Mouse (Mus musculus) CD4-positive, CD25-positive, alpha-beta regulatory T cell, adult 2 months (primary cell): ENCODE data around the gene Cradd.
A peak's percentile ranks its signal among the peaks of the same experiment; 100 is the strongest.

Source experiments
- DNase-seq: peaks from one replicate; pipeline ENCODE4 v3.0.0-alpha.2; 2012; ENCODE audit warnings: low read depth, low spot score

Cradd gene

DNA sequence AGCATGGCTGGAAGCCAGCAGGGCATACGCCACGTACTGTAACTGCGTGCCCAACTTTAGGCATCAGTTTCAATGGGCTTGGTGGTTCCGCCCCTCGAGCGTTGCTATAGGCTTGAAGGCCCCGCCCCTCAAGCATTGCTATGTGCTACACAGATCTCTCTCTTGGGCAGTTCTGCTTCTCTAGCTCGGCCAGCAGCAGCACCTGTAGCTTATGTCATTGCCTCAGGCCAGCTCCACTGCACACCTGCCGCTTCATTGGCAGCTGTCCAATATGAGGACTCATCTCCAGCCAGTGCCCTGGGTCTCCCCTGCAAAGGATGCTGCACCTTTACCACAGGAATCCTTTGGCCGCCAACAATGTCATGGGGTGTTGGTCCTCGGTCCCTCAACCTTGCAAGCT is 45.8 kb downstream of the Cradd start:
- no peak for DNase-seq

DNA sequence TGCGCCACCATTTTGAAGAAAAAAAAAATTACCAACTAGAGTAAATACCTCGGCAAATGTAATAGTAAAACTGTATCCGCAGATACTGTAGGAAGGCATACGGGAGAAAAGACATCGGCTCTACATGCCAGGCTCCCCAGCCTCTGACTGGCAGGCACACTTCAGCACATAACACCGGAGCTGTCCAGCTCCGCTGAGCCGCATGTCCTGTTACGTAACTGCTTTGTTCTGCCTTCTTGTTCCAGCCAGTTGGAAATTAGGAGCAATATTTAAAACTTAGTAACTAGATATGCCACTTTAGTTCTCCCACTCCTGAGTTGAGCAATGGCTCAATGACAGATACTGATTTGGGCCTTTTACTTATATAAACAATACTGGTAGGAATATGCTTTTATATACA is 48.4 kb downstream of the Cradd start:
- DNase-seq: no peak

DNA sequence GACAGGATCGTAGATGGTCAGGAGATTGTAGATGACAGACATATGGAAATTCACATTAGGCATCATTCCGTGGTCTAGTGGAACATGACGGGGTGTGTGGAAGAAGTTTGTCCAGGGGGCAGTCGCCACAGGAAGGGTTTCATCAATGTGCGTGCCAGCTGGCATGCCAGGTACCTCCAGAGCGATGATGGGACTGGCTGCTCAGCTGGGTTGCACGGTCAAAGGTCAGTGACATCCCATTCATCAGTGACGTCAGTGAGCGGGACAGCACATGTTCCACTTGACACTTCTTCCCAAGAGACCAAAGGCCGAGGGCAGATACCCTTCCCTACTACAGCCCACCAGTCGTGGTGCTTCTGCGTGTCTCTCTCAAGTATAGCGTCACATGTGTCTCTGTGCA is 50.7 kb downstream of the Cradd start:
- no peak for DNase-seq

DNA sequence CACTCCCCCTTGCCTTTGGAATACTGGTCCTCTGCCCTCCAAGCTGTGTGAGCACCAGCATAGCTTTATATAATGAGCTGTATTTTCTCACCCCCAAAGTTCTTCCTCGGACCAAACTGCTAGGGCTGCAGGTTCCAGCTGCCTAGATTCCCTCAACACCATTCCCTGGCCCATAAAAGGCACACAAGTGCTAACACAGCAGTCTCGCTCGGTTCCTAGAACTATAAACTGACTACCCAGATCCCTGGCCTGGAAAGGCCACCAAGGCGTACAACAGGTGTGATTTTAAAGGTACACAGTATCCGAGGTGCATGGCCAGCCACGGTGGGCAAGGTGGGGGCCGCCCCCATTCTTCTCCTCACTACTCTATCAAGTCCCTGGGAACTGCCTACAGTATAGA is 54.8 kb downstream of the Cradd start:
- DNase-seq: no peak

DNA sequence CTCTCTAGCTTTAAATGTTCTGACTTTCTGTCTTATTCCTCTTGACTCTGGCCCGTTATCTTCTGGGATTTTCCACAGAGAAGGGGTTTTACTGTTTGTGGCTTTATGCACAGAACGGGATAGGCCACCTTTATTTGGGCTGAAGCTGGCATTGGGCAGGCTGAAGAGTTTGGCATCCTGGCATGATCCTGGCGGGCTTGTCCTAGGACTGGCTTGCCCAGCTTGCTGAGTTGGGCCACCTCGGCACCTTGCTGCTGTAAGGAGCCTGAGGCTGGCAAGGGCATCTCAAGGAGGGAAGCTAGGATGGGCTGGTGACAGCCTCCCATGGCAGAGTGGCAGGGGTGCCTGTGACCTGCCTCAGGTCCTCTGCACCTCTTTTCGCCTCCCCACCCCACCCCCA is 55.6 kb downstream of the Cradd start:
- no peak for DNase-seq

DNA sequence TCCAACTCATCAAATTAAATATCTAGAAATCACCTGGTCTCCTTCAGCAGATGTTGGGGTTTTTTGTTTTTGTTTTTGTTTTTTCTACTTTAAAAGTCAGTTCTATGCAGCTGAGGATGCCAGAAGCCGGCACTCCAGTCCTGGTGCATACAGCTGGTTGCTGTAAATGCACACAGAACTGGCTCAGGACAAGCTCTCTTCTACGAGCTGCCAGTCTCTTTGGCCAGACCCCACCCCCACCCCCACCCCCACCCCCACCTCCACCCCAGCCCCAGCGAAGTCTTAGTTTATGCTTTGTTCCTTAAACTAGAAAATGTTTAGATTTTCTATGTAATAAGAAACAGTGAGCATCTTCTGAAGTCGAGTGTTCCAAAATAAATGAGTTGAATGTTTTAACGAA is 57.0 kb downstream of the Cradd start:
- no peak for DNase-seq

DNA sequence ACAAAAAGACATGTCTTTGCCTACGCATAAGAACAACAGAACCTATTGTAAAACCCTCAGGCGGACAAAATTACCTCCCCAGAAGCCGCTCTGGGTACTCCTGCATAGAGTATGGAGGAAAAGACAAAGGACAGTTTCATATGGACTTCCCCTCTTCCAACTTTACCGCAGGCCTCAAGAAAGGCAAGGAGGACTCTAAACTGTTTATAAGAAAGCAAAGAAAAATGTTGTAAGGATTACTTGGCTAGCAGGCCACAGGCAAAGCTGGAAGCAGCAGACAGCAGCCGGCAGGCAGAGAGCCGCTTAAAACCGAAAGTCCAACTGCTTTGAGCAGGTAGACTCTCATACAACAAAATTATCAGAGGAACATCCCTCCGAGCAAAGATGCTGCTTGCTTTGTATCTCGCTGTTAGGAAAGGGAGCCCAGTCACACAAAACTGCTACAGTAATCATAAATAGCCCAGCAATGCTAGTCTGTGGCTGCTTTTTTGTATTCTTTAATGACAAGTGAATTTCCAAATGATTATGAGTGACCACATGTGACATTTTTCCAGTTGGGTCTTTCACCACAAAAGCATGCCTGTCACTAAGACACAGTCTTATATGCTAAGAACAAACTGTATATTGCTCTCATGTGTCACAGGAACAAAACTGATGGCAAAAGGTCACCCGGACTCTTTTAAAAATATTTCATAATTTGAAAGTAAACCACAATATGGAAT is 57.7 kb downstream of the Cradd start:
- DNase-seq: peak; percentile 53

DNA sequence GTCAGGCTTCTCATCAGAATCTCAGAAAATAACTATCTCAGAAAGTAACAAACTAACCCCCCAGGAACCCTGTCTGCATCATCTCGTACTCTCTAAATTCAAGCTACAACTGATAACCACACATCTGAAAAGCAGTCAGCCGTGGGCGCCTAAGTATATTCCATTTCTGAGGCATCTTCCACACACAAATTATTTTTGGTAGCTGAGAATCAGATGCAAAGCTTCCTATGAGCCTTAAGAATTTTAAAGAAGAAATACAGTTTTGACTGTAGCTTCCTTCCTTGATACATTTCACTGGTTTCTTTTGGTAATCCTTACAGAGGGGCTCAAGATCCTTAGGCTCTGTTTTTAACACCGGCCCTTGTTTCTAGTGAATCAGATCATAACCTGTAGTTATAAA is 58.4 kb downstream of the Cradd start:
- DNase-seq: peak; percentile 25

DNA sequence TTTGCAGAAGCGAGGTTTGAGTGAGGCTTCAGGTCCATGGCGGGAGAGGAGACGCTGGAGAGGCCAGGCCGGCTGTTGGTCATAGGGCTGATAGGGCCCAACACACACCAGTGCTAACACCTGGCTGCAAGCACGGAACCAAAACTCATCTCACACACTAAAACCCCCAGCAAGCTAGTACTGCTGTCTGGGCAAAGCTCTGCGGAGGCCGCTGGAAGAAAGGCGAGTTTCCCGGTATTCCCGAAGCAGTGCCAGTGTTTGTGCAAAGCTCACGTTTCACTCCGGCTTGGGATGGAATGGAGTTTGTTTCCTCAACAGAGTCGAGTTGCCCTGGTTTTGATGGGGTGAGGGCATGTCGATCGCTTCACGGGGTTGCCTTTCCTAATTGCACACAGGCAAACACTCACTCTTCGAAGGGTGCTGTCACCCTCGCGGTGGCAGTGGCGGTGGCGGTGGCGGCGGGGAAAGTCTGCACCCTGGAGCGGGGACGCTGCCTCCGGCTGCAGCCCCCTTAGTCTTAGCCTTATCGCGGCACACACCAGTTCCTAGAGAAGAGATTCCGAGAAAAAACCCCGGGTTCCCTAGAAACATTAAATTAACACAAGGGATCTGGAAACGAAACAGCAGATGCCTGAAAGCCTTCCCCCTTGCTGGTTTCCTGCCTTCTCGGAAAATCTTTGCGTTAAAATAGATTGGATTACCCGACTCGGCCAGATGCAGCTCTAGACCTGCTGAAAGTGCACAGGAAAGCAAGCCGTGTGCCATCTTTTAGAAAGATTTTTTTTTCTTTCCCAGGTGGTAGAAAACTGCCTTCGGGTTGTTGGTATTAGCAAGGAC is 59.2 kb downstream of the Cradd start:
- peak; percentile 67 for DNase-seq

DNA sequence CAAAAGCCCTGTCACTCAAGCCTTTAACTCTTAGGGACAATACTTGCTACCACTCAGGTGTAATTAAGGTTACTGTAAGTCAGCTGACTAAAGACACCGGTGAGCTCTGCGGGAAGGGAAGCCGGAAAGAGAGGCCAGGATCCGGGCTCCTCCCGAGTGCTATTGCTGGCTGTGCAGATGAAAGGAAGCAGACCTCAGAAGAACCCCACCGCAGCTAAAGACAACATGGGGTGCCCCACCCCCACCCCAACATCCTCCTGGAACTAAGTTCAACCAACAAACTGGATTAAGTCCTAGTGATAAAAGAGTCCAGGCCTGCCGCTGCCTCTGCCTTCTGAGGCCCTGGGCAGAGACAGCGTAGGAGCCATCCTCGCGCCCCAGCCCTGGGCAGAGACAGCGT is 61.5 kb downstream of the Cradd start:
- peak; percentile 80 for DNase-seq

DNA sequence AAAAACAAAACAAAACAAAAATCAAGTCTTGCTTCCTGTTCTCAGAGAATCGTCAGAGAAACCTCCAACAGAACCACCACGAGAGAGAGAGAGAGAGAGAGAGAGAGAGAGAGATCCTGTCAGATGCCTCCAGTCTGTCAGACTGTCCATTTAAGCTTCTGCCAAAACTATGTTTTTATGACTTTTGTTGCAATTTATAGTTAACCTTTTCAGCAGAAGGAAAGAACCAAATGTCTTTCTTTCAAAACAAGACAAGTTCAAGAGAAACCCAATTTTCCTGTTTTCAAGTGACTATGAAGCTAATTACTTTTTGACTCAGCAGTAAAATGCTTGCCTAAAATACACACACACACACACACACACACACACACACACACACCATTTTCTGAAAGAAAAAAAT is 62.7 kb downstream of the Cradd start:
- peak; percentile 69 for DNase-seq

DNA sequence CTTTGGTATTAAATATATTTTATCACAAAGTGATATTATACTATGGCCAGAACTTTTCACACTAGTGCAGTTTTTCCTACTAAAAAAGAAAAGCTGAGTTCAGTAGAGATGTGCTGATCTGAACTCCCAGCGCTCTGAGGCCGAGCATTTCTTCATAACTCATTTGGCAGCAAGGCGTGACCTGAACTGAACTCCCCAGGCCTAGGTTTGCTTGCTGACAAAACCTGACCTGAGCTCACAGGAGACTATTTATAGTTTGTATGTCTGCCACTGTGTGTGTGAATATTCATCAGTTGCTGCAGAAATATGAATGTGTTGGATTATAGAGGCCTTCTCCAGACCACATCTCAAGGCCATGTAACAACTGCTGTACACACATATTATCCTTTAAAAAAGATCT is 63.5 kb downstream of the Cradd start:
- peak; percentile 26 for DNase-seq

DNA sequence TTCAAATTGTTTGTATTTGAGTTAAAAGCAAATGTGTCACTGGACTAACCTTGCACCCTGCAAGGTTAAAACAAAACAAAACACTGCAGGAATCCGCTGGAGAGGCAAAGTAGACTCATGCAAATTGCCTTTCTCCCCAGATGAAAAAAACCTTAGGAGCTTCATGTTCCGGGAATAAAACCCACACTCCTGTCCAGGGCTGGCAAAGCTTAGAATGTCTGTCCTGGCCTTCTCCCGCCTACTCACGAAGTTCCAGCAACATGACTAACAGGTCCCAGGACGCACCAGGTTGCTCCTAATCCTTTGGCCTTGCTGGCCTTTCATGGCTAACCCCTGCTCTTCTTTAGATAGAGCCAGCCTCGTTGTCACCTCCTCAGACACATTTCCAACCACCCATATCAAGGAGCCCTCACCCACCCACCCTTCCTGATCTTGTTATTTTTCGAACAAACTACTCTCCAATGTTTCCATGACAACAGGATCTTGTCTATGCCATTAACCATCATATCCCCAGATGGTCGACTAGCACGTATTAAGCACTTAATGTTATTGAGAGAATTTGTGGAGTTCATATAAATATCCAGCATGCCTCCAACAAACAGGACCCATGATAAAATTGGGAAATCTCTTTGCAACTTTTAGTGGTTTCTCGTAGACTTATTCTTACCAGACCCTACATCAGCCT is 65.3 kb downstream of the Cradd start:
- DNase-seq: no peak

DNA sequence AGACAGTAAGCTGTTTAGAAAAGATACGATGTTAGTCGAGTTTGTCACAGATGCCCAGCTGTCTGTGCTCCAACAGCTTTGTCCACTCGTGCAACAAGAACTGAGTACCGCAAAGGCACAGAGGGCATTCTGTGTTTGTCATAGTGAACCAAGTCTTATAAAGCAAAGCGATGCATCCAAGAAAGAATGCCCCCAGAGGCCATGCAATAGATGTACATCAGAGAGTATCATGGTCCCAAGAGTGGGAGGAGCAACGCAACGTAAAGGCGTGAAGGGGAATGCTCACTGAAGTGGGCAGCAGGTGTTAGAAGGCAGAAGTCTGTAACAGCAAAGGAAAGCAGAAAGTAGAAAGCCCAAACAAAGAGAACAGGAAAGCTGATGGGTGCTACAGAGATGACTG is 66.0 kb downstream of the Cradd start:
- peak; percentile 55 for DNase-seq

DNA sequence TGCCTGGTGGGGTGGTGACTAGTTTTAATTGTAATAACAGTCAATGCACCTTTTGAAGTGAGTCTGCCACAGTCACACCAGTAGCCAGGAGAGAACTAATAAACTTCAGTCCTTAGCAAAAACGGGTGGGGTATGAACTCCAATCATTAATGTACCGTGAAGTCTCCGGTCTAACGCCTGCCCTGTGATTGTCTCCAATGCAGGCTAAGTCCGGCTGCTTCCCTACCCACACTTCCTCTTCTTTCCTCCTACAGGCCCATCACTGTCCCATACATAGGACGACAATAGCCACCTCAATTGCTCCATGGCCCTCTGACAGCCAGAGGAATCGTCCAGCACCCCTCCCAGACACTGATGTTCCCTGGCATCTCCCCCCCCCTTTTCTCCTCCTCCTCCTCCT is 67.8 kb downstream of the Cradd start:
- peak; percentile 30 for DNase-seq

DNA sequence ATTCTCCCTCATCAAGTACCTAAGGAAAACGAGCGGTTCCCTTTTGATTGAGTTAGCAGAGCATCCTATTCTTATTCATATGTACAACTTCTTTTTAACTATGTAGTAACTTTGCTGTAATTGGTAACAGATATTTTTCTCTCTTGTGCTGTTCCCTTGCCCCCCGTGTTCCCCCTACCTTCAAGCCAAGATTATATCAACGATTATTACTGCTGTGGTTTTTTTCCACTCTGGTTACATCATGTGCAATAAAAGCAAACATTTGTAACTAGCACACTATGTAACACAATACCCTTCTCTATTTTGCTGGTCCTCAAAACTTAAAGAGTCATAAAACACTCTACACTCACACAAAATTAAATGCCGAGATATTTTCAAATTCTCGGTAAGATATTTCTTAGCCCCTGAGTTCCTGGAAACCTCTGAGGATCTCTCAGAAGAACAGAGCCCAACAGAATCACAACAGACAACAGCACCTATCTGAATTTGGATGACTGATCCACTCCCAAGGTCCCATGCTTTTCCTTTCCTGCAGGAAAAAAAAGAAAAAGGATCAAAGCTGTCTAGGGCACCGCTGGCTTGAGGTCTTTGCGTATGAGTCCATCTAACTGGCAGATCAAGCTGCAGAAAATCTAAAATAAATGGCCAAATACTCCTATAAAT is 68.8 kb downstream of the Cradd start:
- DNase-seq: no peak

DNA sequence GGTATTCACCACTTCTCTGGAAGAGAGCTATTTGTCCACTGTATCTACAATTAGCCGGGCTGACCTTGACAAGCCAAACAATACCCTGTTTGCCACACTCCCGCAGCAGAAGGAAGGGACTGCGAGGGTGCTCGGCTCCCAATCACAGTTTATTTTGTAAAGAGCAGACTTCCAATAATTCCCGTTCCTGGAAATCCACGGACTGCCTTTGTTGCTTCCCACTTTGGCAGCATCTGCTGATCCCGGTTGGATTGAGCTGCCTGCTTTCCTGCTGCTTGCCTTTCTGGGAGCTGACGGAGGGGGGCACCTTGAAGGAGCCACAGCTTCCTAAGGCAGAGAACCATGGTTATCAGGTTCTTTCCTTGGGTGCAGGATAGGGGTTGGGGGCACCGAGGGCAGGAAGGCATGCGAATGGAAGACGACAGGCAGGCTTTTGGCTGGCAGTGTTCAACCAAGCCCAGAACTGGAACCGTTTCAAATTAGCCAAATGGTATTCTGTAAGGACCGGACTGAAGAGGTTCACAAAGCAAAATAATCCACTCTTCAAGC is 69.4 kb downstream of the Cradd start:
- no peak for DNase-seq

DNA sequence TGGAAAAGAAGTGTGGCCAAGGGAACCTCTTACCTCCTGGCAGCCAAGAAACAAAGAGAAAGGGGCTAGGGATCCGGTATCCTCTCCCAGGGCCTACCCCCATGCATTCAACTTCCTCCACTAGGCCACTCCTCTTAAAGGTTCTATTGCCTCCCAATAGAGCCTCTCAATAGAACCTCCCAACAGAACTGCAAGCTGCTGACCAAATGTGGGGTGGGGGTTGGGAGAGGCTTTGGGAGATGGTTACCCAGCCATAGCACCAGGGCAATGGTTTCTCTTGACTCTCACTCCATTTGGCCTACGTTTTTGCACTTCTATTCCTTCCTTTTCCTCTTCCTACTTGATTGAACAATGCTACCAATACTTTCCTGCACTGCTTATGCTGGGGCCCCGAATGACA is 69.9 kb downstream of the Cradd start:
- no peak for DNase-seq

DNA sequence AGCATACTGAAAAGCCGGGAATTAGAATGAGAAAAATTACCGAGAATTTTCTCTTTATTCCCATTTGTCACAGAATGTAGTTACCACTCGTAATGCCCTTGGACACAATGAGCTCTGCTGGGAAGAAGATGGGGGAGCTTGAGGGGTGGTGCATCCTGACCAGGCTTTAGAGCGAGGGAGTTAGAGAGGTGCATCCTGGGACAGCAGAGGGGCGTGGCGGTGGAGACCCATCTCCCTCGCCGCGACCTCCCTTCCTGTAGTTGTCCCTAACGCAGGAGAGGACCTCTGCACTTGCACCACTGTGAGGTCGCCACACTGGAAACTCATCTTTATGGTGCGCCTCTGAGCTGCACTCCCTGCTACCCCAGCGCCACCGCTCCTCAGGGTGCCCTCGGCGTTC is 72.3 kb downstream of the Cradd start:
- DNase-seq: no peak

DNA sequence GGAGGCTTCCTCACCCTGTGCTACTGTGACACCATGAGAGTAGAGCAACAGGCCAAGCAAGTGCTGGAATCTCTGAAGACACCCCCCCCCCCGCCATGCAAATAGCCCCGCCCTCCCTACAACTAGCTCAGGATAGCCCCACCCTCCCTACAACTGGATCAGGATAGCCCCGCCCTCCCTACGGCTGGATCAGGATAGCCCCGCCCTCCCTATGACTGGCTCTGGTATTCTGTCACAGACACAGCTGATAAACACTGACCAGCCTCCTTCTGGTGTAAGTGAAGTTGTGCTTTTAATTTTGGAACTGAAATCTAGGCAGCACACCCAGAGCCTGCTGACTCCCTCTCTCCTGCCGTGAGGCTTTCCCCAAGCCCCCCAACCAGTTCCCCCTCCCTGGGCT is 75.6 kb downstream of the Cradd start:
- DNase-seq: no peak

DNA sequence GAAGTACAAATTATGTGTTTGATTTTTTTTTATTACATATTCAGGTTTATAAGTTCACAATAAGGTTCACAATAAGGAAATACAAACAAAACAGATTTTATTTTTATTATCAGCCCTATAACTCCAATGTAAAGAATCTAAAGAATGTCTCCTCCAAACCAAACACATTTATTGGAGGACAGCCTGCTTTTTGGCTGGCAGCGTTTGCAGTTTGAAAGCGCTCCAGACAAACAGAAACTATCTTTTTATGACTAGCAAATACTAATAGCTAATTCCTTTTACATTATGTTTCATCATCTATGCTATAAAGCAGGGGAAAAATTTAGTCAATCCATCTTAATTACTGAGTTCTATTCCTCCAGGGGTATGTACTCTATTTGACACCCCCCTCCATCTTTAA is 77.2 kb downstream of the Cradd start:
- no peak for DNase-seq

DNA sequence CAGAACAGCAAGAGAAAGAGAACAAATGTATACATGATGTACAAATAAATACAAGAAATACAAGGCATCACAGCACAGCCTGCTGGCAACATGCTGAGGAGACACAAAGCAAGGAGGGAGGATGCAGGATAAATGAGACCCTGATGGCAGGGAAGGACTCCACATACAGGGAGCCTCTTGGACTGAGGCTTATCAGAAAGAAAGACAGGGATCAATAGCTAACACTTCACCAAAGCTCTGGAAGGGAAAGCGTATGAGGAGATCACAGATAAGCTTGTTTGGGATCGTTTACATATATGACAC is 78.3 kb downstream of the Cradd start:
- no peak for DNase-seq
